8 mouse cellular contexts compared by ENCODE assay signal in genomic region chr13:108158465-108159240, GRCm38 (mm10). TPM values are rescaled to one million over a fixed set of nuclear protein-coding genes. Genes with fewer than 3 reads are reported as not detected.
A peak's percentile ranks its signal among the peaks of the same experiment; 100 is the strongest.
DNase-seq lines count a peak whose midpoint lies in the region; ATAC-seq lines count a peak whose summit lies in the region.

Ndufaf2 (minus strand) TSS chr13:108158623.
Ercc8 (plus strand) TSS chr13:108158731.

- H3K4me3 ChIP-seq in hindbrain, embryonic 11.5 days (ENCODE audit: low read depth, low read length) = peak within 1 kb of the TSS; percentile 92

- H3K36me3 ChIP-seq in hindbrain, embryonic 11.5 days (ENCODE audit: control insufficient read depth, insufficient read depth, low read length) = no peaks in the 10 kb centered on the region

- peak within 1 kb of the TSS; percentile 71 for H3K9ac ChIP-seq in hindbrain, embryonic 11.5 days (ENCODE audit: low read depth, low read length)

- no peak within 1 kb of the TSS for H3K27ac ChIP-seq in hindbrain, embryonic 11.5 days (ENCODE audit: low read depth, low read length)

- peak within 1 kb of the TSS; percentile 81 for H3K4me2 ChIP-seq in hindbrain, embryonic 11.5 days (replicated peaks; ENCODE audit: low read depth, low read length)

- WGBS in hindbrain, embryonic 11.5 days = under 1% methylated on average over 47 of the region's 47 CpGs

- peak; percentile 95 for DNase-seq in Muller cell, postnatal 12 days (ENCODE audit: inconsistent ontology term)
- DNase-seq in cerebellum, adult 9-11 months = peak; percentile 94
- peak; percentile 87 to 98 for DNase-seq in frontal cortex, adult 2 months (ENCODE audit: extremely low spot score in 1 of 2, low spot score in 1 of 2)
- peak; percentile 99 for DNase-seq in hindbrain, embryonic 11.5 days (ENCODE audit: low spot score)
- DNase-seq in layer of hippocampus, postnatal 10 days (ENCODE audit: low spot score in 2 of 2) = peak; percentile 98 to 99
- peak; percentile 97 for DNase-seq in lung, postnatal 10 days
- peak; percentile 96 for DNase-seq in ovary, postnatal 36 days (ENCODE audit: low spot score)
- peak; percentile 96 for DNase-seq in thymus, postnatal 25 days

- no peaks in the 10 kb centered on the region for H3K9me3 ChIP-seq in hindbrain, embryonic 11.5 days (ENCODE audit: control insufficient read depth, low read length)

- H3K4me1 ChIP-seq in hindbrain, embryonic 11.5 days (replicated peaks; ENCODE audit: control insufficient read depth, insufficient read depth, low read length) = peaks cover 3% of the 10 kb centered on the region; the same call in 1 of the 2 replicates

- H3K27me3 ChIP-seq in hindbrain, embryonic 11.5 days (ENCODE audit: control insufficient read depth, insufficient read depth, low read length) = no peaks in the 10 kb centered on the region

- ATAC-seq in hindbrain, embryonic 11.5 days (ENCODE audit: low FRiP score) = peak; percentile 99

RNA-seq across cellular contexts. Expression of gene Ndufaf2, which starts in this region (rescaled TPM):
- 38.4 and 38.6 TPM in 2 replicates for polyA plus RNA-seq in frontal cortex, adult 2 months (2012; rRNA removed)
- polyA plus RNA-seq in hindbrain, embryonic 11.5 days (2014; fragmentation: Nextera tagmentation; extraction: Ambion mirVana) = 84.7 and 87.6 TPM in 2 replicates
- 10 to 100 TPM; 25.9 to 26.4 TPM for total RNA-seq in layer of hippocampus, postnatal 10 days (2021)

RNA-seq across cellular contexts. Expression of gene Ercc8, which starts in this region (rescaled TPM):
- polyA plus RNA-seq in frontal cortex, adult 2 months (2012; rRNA removed) = 13.1 and 14.3 TPM in 2 replicates
- 24.5 and 27.2 TPM in 2 replicates for polyA plus RNA-seq in hindbrain, embryonic 11.5 days (2014; fragmentation: Nextera tagmentation; extraction: Ambion mirVana)
- total RNA-seq in layer of hippocampus, postnatal 10 days (2021) = 10 to 100 TPM; 28.0 to 30.0 TPM
